Mouse (Mus musculus) kidney, embryonic 16.5 days (tissue): ENCODE measurements around the gene Igf2r. TPM values are rescaled to one million over a fixed set of nuclear protein-coding genes. Genes with fewer than 3 reads are reported as not detected.

ENCODE experiments used
- ATAC-seq: fragments of 200-750 bp; cut with Nextera tagmentation; 2 replicates; pipeline ENCODE4 v1.8.0; 2017; ENCODE audit warnings: moderate TSS enrichment; ENCODE audit not compliant: low FRiP score, low TSS enrichment
- H3K27ac ChIP-seq: fragments of 300-500 bp; sonication (generic); 2 replicates; pipeline ENCODE4 v1.5.1; 2014; ENCODE audit warnings: low read length
- H3K27me3 ChIP-seq: fragments of 300-500 bp; sonication (generic); 2 replicates; pipeline ENCODE4 v1.6.1; 2014; ENCODE audit warnings: low read length, control low read depth, mixed read lengths; ENCODE audit not compliant: insufficient read depth
- H3K36me3 ChIP-seq: fragments of 300-500 bp; sonication (generic); 2 replicates; pipeline ENCODE4 v1.6.1; 2014; ENCODE audit warnings: low read length, control low read depth, mixed read lengths; ENCODE audit not compliant: insufficient read depth
- H3K4me1 ChIP-seq: fragments of 300-500 bp; sonication (generic); 2 replicates; pipeline ENCODE4 v1.6.1; 2014; ENCODE audit warnings: low read length, control low read depth, mixed read lengths; ENCODE audit not compliant: insufficient read depth
- H3K4me2 ChIP-seq: fragments of 300-500 bp; sonication (generic); replicated peaks from 2 replicates; pipeline ENCODE4 v1.6.1; 2014; ENCODE audit warnings: low read depth, low read length
- H3K4me3 ChIP-seq: fragments of 300-500 bp; sonication (generic); 2 replicates; pipeline ENCODE4 v1.5.1; 2014; ENCODE audit warnings: mild to moderate bottlenecking, low read length
- H3K9ac ChIP-seq: fragments of 300-500 bp; sonication (generic); replicated peaks from 2 replicates; pipeline ENCODE4 v1.6.1; 2014; ENCODE audit warnings: low read length
- H3K9me3 ChIP-seq: fragments of 300-500 bp; sonication (generic); 2 replicates; pipeline ENCODE4 v1.6.1; 2016; ENCODE audit warnings: low read length, control low read depth
- WGBS: fragments of 180-500 bp; shearing (Covaris S2); extraction: QIAGEN DNeasy Blood & Tissue Kit; methylation state at CpG from one replicate; pipeline ENCODE4 v1.1.7; 2014; 5-methylcytosine and 5-hydroxymethylcytosine counted together
- polyA plus RNA-seq: library from polyadenylated mRNA; unstranded; fragments of >200 nt; fragmentation: Nextera tagmentation; extraction: Ambion mirVana; gene quantifications from 2 replicates; pipeline ENCODE4 v1.2.1, GENCODE M21; 2015

Igf2r gene
- polyA plus RNA-seq, 1 experiment from 2014 or later: 32.1 TPM

DNA sequence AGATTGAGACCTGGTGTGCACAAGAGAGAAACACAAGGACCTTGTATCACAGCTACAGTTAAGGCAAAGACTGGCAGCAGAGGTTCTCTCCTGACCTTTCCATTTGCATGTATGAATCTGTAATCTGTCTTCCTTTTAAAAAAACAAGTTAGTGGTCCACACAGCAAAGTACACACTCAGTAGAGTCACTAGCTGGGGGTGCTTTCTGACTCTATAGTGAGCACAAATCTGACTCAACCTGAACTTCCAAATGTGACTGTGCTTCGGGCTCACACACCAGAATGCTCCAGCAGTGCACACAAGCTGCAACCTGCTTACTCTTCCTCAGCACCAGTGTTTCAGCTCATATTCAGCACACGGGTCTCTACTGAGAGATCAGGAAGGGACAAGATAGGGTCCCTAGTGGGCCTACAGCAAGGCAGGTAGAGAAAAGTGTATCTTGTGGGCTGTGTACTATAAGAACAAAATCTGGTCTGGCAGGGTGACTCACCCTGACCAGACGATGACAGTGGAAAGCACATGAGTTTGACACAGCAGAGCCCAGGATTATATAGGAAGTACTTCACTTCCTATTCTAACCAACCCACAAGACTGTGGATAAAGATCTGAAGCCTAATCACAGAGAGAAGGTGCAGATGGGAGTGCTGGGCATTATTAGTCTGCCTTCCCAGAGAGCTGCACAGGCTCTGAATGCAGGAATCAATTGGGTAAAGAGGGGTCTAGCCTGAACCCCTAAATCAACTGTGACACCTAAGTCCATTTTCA lies 15.0 kb downstream of the Igf2r start:
- no peaks in the 10 kb centered on the region for H3K9me3 ChIP-seq
- H3K4me2 ChIP-seq: no peak overlapping the region
- H3K9ac ChIP-seq: no peak overlapping the region
- H3K4me1 ChIP-seq: peaks cover 89% of the 10 kb centered on the region
- no peaks in the 10 kb centered on the region for H3K36me3 ChIP-seq
- no peak for ATAC-seq
- no peaks in the 10 kb centered on the region for H3K27me3 ChIP-seq
- WGBS: 68% methylated on average over 3 of the region's 3 CpGs
- no peak overlapping the region for H3K4me3 ChIP-seq
- peak overlapping the region; percentile 9 for H3K27ac ChIP-seq

DNA sequence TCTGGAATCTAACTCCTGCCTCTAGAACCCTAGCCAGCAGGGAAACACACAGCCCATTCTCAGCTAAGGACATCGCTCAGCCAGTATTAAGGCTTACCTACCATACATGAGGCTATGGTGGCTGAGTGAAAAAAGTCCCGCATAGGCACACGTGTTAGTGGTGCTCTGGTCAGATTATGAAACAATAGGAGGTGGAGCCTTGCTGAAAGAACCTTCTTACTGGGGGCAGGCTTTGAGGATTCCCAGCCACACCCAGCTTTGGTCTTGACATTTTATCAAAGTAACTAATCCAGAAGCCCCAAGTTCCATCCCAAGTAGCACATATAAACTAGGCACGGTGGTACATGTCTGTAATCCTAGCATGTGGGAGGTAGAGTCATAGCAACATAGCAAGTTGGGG lies 16.4 kb downstream of the Igf2r start:
- no peak overlapping the region for H3K4me2 ChIP-seq
- H3K9me3 ChIP-seq: no peaks in the 10 kb centered on the region
- H3K4me1 ChIP-seq: peaks cover 91% of the 10 kb centered on the region
- ATAC-seq: no peak
- H3K9ac ChIP-seq: no peak overlapping the region
- H3K36me3 ChIP-seq: peaks cover 5% of the 10 kb centered on the region; the same call in 1 of the 2 replicates
- H3K27ac ChIP-seq: 0 out of 2 replicates have a peak overlapping the region, but pooled peaks have one; percentile 5
- no peak overlapping the region for H3K4me3 ChIP-seq
- WGBS: 74% methylated on average over 4 of the region's 4 CpGs
- no peaks in the 10 kb centered on the region for H3K27me3 ChIP-seq

DNA sequence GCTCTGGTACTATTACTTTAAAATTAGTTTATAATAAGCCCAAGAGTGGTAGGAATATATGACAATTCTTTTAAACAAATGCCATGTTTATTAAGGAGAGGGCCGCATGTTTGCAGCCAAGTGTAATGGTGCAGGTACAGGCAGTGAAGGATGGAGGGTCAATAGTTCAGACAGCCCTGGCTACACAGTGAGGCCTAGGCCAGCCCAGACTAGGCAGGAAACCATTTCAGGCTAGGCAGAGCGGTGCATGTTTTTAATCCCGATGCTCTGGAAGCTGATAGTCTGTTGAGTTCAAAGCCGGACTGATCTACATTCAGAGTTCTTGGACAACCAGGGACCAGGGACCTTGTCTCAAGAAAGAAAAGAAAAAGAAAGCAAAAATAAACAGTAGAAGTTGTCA lies 17.8 kb downstream of the Igf2r start:
- Histone ChIP-seq H3K4me3 (no peak overlapping the region), H3K4me2 (0 out of 2 replicates have a peak overlapping the region, but pooled peaks have one; percentile 20), H3K27ac (peak overlapping the region; percentile 92), H3K36me3 (peaks cover 14% of the 10 kb centered on the region; the same call in 1 of the 2 replicates), H3K9ac (no peak overlapping the region), H3K4me1 (peaks cover 85% of the 10 kb centered on the region), H3K27me3 (no peaks in the 10 kb centered on the region), H3K9me3 (no peaks in the 10 kb centered on the region)
- peak; percentile 69; the same call in 1 of the 2 replicates for ATAC-seq
- WGBS: 20% methylated on average over 4 of the region's 4 CpGs

DNA sequence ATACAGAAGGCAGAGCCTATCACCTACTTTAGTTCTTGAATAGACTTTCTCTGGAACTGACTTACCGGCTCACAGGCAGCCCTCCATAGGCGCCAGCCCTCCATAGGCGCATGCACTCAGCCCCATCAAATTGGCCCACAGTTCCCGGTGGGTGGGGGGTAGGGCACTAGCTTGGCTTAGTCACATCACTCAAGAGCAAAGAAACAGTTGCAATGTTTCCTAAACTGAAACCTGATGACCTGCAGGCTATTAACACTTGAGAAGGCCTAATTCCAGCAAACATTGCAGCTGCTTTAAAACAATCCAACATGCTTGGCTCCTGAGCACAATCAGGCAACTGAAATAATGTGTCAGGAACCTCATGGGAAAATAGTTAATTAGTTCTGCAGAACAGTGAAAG lies 18.2 kb downstream of the Igf2r start:
- Histone ChIP-seq H3K4me2 (0 out of 2 replicates have a peak overlapping the region, but pooled peaks have one; percentile 20), H3K4me3 (no peak overlapping the region), H3K9me3 (no peaks in the 10 kb centered on the region), H3K9ac (no peak overlapping the region), H3K27ac (peak overlapping the region; percentile 92), H3K4me1 (peaks cover 81% of the 10 kb centered on the region), H3K36me3 (peaks cover 16% of the 10 kb centered on the region), H3K27me3 (no peaks in the 10 kb centered on the region)
- ATAC-seq: peak; percentile 65; the same call in 1 of the 2 replicates
- 20% methylated on average over 4 of the region's 4 CpGs for WGBS

DNA sequence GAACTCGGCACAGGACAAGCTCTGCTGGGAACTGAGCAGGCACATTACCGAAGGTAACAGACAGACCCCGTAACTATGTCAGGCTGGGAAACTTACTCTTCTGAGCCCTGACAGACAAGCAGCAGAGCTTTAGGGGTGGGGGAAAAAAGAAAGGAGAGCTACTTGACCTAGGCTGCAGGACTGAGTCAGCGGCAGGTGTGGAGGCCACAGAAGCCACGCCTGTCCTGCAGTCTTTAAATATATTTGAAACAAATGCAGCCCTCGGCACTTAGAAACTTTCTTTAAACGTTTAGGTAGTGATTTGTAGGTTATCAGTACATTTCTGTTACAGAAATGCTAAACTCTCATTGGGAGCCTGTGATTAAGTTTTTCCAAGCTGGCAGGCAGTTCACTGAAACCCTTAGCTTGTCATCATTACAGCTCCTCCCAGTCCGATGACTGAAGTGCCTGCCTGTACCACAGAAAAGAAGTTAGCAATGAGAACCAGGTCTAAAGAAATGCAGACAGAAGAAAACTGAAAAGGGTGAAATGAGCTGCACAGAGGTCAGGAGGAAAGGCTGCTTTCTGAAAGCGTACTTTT lies 18.8 kb downstream of the Igf2r start:
- Histone ChIP-seq H3K9ac (peak overlapping the region; percentile 42), H3K4me2 (peak overlapping the region; percentile 20), H3K4me1 (peaks cover 76% of the 10 kb centered on the region), H3K9me3 (no peaks in the 10 kb centered on the region), H3K27ac (peak overlapping the region; percentile 92), H3K27me3 (no peaks in the 10 kb centered on the region), H3K4me3 (no peak overlapping the region), H3K36me3 (peaks cover 22% of the 10 kb centered on the region)
- WGBS: 29% methylated on average over 9 of the region's 9 CpGs
- ATAC-seq: no peak

DNA sequence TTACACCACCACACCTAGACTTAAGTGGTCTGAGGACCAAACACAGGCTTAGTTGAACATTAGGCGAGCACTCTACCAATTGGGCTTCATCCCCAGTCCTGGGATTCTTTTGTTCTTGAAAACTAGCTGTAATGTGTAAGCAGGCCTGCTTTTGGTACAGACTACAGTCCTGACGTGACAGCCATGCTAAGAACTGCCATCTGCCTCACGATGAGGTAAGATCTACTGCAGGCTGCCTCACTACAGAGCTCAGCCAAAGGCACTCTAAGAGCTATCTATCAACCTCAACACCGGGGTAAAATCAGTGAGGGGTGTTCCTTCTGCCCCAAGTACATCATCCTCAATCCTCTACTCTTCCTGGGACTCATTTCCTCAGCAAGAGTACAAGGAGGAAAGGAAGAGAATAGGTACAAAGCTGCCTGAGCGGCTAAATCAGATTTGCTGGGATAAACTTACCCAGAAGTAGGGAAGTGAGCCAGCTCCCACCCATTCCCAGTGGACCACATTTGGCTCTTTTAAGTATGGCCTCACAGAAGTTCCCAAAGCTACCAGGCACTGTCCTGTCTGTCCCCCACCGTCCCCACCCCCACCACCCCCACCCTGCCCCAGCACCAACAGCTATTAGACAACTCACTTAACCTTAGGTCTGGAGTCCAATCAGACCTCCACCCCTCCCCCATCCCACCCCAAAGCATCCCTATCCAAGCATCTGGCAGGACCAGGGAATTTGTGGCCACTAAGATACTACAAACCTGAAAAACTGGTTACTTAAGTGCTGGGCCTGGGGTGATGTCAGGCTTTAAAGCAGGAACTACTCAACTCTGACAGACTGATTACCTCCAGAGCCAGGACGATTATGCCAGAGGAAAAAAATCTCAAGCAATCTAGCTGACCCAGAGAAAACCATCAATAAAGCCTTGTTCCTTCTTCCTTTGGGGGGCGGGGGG lies 19.8 kb downstream of the Igf2r start:
- peaks cover 32% of the 10 kb centered on the region for H3K36me3 ChIP-seq
- peaks cover 72% of the 10 kb centered on the region for H3K4me1 ChIP-seq
- H3K27me3 ChIP-seq: no peaks in the 10 kb centered on the region
- H3K9ac ChIP-seq: no peak overlapping the region
- peak overlapping the region; percentile 20; the same call in 1 of the 2 replicates for H3K4me2 ChIP-seq
- WGBS: 24% methylated on average over 8 of the region's 8 CpGs
- no peak overlapping the region for H3K4me3 ChIP-seq
- H3K27ac ChIP-seq: peak overlapping the region; percentile 92
- H3K9me3 ChIP-seq: peaks cover 3% of the 10 kb centered on the region; the same call in 1 of the 2 replicates
- ATAC-seq: peak; percentile 62

DNA sequence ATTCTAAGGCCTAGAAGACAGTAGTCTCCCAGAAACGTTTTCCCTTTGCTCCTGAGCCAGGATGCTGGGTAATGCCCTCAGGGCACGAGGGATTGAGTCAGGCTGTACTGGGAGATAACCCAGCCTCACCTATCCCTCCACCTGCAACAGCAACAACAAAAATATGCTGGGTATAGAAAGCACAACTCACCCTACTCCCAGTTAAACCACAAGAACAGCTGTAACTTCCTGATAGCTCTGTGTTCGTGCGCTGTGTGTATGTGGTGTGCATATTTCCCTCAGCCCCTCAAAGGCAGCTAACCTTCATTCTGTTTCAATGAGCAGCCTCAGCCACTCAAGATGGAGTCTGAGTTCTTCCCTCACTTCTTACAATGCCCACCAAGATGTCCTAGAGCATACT lies 23.7 kb downstream of the Igf2r start:
- Histone ChIP-seq H3K36me3 (peaks cover 70% of the 10 kb centered on the region), H3K4me1 (peaks cover 47% of the 10 kb centered on the region), H3K9ac (no peak overlapping the region), H3K9me3 (peaks cover 30% of the 10 kb centered on the region), H3K4me3 (no peak overlapping the region), H3K27me3 (no peaks in the 10 kb centered on the region), H3K4me2 (no peak overlapping the region), H3K27ac (no peak overlapping the region)
- WGBS: 58% methylated on average over 4 of the region's 4 CpGs
- no peak for ATAC-seq

DNA sequence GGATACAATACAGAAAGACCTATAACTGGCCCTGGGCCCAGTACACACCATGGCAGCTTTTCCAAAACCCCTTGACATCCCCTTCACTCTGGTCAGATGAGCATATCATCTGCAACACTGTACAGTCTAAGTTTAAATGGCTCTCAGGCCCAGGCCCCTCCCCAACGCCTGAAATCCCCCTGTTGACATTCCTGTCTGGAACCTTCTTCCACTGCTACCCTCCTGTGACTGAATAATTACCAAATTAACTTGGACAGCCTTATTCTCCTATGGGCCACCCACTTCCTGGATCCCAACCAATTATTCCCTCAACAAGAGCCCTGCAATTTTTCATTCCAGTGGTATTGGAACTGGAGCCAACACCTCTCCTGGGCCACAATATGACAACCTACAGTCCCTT lies 25.4 kb downstream of the Igf2r start:
- H3K9me3 ChIP-seq: peaks cover 31% of the 10 kb centered on the region
- H3K27me3 ChIP-seq: no peaks in the 10 kb centered on the region
- H3K4me1 ChIP-seq: peaks cover 43% of the 10 kb centered on the region
- no peak overlapping the region for H3K4me3 ChIP-seq
- no peak overlapping the region for H3K9ac ChIP-seq
- peaks cover 83% of the 10 kb centered on the region for H3K36me3 ChIP-seq
- no peak overlapping the region for H3K4me2 ChIP-seq
- ATAC-seq: no peak
- H3K27ac ChIP-seq: no peak overlapping the region
- 69% methylated on average over 1 of the region's 1 CpGs for WGBS

DNA sequence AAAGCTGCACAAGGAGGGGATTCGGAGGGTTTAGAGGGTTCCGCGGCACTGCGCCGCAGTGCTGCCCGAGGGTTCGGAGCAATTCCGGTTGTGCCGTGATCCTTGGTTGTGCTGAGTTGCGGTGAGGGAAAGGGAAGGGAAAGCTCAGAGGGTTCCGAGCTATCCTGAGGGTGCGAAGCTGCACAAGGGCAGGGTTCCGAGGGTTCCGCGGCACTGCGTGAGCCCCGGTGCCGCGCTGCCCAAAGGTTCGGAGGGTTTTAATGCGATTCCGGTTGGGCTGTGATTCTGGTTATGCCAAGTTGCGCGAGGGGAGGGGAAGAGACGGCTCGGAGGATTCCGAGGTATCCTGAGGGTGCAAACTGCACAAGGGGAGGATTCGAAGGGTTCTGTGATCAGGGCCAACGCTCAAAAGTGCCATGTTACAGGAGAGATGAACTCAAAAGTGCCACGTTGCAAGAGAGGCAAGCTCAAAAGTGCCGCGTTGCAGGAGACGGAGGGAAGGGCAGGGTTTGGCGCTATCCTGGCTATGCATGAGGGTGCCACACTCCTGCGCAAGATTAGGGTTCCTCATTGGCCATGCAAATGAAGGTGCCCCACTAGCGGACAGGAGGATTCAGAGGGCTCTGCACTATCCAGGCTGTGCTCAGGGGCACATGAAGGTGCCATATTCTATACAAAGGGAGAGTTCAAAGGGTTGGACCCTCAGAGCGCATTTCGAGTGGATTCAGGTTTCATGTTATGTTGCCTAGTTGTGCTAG lies 27.1 kb downstream of the Igf2r start:
- H3K4me2 ChIP-seq: peak overlapping the region; percentile 55
- peak overlapping the region; percentile 80 for H3K9ac ChIP-seq
- 39% methylated on average over 38 of the region's 38 CpGs for WGBS
- H3K27ac ChIP-seq: peak overlapping the region; percentile 82
- H3K4me3 ChIP-seq: peak overlapping the region; percentile 59
- peak; percentile 35 for ATAC-seq
- peaks cover 77% of the 10 kb centered on the region for H3K36me3 ChIP-seq
- no peaks in the 10 kb centered on the region for H3K27me3 ChIP-seq
- H3K9me3 ChIP-seq: peaks cover 31% of the 10 kb centered on the region
- peaks cover 32% of the 10 kb centered on the region for H3K4me1 ChIP-seq
